Mouse (Mus musculus) urinary bladder, postnatal 14 days (tissue): ENCODE results near the gene Syna.
A peak's percentile ranks its signal among the peaks of the same experiment; 100 is the strongest.

Experiments used
- DNase-seq: peaks from one replicate; pipeline ENCODE4 v3.0.0; 2021; ENCODE audit warnings: low spot score

Syna gene

GRCm38 (mm10) chr5:134530830-134531229 is 29.1 kb downstream of the Syna start:
- peak; percentile 49 for DNase-seq

GRCm38 (mm10) chr5:134528488-134528887 is 31.5 kb downstream of the Syna start:
- DNase-seq = no peak

- DNase-seq = no peak
These were observed 33.8 kb downstream of the Syna start for GRCm38 (mm10) chr5:134525971-134526711.

GRCm38 (mm10) chr5:134523728-134524127 is 36.2 kb downstream of the Syna start:
- no peak for DNase-seq

GRCm38 (mm10) chr5:134522524-134522923 is 37.4 kb downstream of the Syna start:
- DNase-seq = no peak

DNA sequence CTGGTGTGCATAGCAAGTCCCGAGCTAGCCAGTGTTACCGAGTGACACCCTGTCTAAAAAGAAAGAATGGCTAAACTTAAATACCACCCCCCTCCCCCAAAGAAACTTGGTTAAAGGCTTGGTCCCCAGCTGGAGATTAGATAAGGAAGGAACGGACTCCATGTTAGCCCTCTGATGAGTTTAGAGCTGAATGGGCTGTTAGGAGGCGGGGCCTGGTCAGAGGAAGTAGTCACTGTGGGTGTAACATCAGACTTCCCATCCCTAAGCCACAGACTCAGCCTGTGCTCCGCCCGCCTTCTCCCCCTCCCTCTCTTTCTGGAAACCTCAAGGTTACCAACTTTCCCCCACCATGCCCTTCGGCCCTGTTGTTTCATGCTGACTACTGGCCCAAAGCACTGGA is 38.2 kb downstream of the Syna start:
- no peak for DNase-seq

DNA sequence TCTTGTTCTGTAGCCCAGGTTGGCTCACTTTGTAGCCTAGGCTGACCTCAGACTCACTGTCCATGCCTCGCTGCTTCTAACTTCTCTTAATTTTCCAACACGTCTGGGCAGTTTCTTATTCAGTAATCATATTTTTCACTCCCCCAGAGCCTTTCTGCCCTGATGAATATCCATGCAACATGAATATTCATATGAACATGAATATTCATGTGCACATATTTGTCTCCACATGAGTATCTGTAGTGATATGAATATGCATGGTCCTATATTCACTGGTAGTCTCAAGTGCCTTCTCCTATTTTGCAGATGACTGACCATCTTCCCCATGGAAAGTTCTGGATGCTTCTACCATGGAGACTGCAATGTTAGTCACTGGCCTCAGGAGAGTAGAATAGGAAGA is 38.8 kb downstream of the Syna start:
- no peak for DNase-seq

DNA sequence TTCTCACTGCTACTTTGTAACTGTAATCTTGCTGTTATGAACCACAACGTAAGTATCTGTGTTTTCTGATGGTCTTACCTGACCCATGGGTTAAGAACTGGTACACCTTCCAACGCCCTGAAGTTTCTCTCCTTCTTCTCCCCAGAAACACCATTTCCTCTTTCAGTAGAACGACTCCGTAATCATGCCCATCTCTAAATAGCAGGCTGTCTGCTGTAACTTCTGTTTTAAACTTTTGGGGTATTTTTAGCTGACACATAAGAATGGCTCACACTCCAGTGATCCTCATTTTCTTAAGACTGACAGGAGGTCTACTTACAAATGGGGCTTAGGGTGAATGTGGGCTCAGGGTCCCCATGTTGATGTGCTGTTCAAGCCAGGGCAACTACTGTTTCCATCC is 39.9 kb downstream of the Syna start:
- DNase-seq = no peak

DNA sequence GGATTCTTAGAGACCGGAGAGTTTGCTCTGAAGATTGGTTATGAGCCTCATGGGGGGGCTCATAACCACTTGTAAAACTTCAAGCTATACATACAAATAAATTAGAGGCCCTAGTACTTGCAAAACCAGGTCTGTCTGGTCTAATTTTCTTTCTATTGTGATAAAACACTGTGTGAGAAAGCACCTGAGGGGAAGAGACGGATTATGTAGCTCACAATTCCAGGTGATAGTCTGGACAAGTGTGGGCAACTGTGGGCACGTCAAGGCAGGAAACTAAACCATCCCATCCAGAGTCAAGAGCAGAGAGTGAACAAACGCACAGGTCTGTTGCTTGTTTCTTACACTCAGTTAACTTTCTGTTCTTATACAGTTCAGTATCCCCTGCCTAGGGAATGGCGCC is 40.5 kb downstream of the Syna start:
- no peak for DNase-seq

GRCm38 (mm10) chr5:134512086-134512485 is 47.9 kb downstream of the Syna start:
- no peak for DNase-seq

DNA sequence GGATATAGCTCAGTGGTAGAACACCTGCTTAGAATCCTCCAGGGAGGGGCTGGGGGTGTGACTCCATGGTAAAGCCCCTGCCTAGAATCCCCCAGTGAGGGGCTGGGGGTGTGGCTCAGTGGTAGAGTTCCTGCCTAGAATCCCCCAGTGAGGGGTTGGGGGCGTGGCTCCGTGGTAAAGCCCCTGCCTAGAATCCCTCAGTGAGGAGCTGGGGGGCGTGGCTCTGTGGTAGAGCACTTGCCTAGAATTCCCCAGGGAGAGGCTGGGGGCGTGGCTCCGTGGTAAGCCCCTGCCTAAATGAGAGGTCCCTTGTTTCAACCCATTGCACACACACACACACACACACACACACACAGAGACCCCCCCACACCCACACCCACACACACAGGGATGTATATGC is 49.7 kb downstream of the Syna start:
- no peak for DNase-seq

DNA sequence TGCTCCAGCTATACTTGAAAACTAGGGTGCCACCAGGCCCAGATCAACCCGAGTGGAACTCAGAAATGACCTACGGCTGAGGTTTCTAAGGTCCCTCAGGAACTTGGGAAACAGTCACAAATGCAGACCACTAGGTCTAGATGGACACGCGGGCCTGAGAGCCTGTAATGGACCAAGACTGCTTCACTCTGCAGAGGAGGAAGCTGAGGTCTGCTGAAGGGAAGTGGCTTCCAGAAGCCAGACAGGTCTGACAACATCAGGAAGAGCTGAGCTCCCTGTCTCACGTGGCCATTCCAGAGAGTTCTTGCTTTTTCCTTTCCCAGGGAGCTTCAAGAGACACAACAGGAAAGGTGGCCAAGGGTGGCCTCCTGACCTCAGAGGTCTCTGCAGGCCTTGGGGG is 51.0 kb downstream of the Syna start:
- DNase-seq = no peak
